Mouse (Mus musculus): Measurements from ENCODE around the gene Rbm19.

GRCm38 (mm10) chr5:120134000-120134399, 17.7 kb downstream of the Rbm19 start:
- TF ChIP-seq POLR2A (IDR thresholded peaks at IDR 0.05; ENCODE audit: low read depth, low read length): no peak
- TF ChIP-seq CTCF (IDR thresholded peaks at IDR 0.05; ENCODE audit: extremely low read depth, insufficient read depth, insufficient read length, insufficient replicate concordance): peak; percentile 92
